Mouse (Mus musculus) forebrain, embryonic 13.5 days (tissue): Measurements from ENCODE around the gene Gja6. TPM values are rescaled to one million over a fixed set of nuclear protein-coding genes. Genes with fewer than 3 reads are reported as not detected.

Experiments used
- ATAC-seq: fragments of 200-750 bp; cut with Nextera tagmentation; 2 replicates; pipeline ENCODE4 v1.8.0; 2017
- H3K27ac ChIP-seq: fragments of 300-500 bp; sonication (generic); 2 replicates; pipeline ENCODE4 v1.5.1; 2015; ENCODE audit warnings: inconsistent platforms, mild to moderate bottlenecking, moderate library complexity
- H3K27me3 ChIP-seq: fragments of 300-500 bp; sonication (generic); 2 replicates; pipeline ENCODE4 v1.6.1; 2015; ENCODE audit warnings: mild to moderate bottlenecking, inconsistent platforms
- H3K36me3 ChIP-seq: fragments of 300-500 bp; sonication (generic); 2 replicates; pipeline ENCODE4 v1.6.1; 2015; ENCODE audit warnings: mild to moderate bottlenecking, inconsistent platforms; ENCODE audit not compliant: poor library complexity, severe bottlenecking
- H3K4me1 ChIP-seq: fragments of 300-500 bp; sonication (generic); 2 replicates; pipeline ENCODE4 v1.6.1; 2015; ENCODE audit warnings: inconsistent platforms
- H3K4me2 ChIP-seq: fragments of 300-500 bp; sonication (generic); 2 replicates; pipeline ENCODE4 v1.6.1; 2015; ENCODE audit warnings: inconsistent platforms, mild to moderate bottlenecking, moderate library complexity
- H3K4me3 ChIP-seq: fragments of 300-500 bp; sonication (generic); 2 replicates; pipeline ENCODE4 v1.5.1; 2015; ENCODE audit warnings: mild to moderate bottlenecking, inconsistent platforms
- H3K9ac ChIP-seq: fragments of 300-500 bp; sonication (generic); 2 replicates; pipeline ENCODE4 v1.6.1; 2015; ENCODE audit warnings: mild to moderate bottlenecking, inconsistent platforms
- H3K9me3 ChIP-seq: fragments of 300-500 bp; sonication (generic); replicated peaks from 2 replicates; pipeline ENCODE4 v1.6.1; 2016; ENCODE audit warnings: inconsistent platforms
- WGBS: fragments of 180-500 bp; shearing (Covaris S2); methylation state at CpG from one replicate; pipeline ENCODE4 v1.1.7; 2015; 5-methylcytosine and 5-hydroxymethylcytosine counted together
- polyA plus RNA-seq: library from polyadenylated mRNA; unstranded; fragments of >200 nt; fragmentation: Nextera tagmentation; extraction: Ambion mirVana; gene quantifications from 2 replicates; pipeline ENCODE4 v1.2.1, GENCODE M21; 2015

The Gja6 gene
- 0.10 and 0.11 TPM in 2 replicates for polyA plus RNA-seq

DNA sequence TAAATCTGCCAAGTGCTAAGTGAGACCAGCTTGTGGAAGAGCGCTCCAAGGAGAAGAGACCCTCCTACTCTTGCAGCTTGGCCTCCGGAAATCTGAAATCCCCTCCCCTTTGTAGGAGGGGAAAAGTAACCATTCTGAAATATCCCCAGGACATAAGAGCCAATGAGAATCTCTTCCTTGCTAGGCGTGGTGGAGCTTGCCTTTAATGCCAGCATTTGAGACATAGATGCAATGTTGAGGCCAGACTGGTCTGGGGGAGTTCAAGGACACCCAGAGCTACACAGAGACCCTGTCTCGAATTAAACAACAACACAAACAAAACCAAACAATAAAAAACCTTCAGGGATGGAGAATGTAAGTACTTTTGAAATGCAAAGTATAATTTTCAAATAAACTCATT lies at the start of gene Gja6:
Gja6 (minus strand) TSS at position 101 of the 400 bp plus-strand sequence.
- no peak within 1 kb of the TSS for H3K9ac ChIP-seq
- no peaks in the 10 kb centered on the region for H3K36me3 ChIP-seq
- H3K4me3 ChIP-seq: no peak within 1 kb of the TSS
- 76% methylated on average over 4 of the region's 4 CpGs for WGBS
- H3K27ac ChIP-seq: no peak within 1 kb of the TSS
- H3K4me2 ChIP-seq: no peak within 1 kb of the TSS
- H3K27me3 ChIP-seq: peaks cover 11% of the 10 kb centered on the region; the same call in 1 of the 2 replicates
- H3K4me1 ChIP-seq: no peaks in the 10 kb centered on the region
- H3K9me3 ChIP-seq: no peaks in the 10 kb centered on the region
- no peak for ATAC-seq

DNA sequence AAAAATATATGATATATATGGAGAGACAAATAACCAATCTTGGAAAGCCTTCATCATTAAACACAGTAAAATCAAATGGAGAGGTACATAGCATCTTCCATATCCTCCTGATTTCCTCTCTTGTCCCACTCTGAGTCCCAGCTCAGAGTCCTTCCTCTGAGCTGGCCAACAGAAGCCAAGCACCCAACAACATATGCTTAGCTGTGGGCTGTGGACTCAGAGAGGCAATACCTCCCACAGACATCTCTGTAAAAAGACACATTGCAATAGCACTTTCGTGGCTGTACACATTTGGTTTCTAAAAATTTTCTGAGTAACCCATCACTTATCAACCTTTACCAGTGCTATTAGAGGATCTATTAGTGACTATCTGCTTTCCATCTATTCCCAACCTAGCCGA lies 42.7 kb upstream of the Gja6 start:
- Histone ChIP-seq H3K36me3 (no peaks in the 10 kb centered on the region), H3K9me3 (no peaks in the 10 kb centered on the region), H3K27ac (no peak overlapping the region), H3K9ac (no peak overlapping the region), H3K4me1 (no peaks in the 10 kb centered on the region), H3K4me3 (no peak overlapping the region), H3K4me2 (no peak overlapping the region), H3K27me3 (0 out of 2 replicates have a peak, but pooled peaks cover 4% of the 10 kb centered on the region)
- 87% methylated on average over 2 of the region's 2 CpGs for WGBS
- ATAC-seq: no peak

DNA sequence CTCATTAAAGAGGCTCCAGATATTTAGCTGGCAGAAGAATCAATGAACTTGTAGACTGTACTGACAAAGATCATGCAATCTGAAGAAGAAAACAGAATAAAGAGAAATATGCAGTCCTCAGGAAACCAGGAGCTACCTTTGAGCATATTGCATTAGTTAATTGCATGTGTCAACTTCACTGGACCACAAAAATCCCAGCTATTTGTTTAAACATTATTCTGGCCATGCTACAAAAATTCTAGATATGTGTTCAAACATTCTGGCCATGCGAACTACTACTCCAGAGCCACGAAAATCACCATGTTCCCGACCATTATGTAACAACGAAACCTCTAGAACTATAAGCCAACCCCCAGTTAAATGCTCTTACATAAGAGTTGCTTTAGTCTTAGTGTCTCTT lies 37.9 kb upstream of the Gja6 start:
- 88% methylated on average over 4 of the region's 4 CpGs for WGBS
- H3K9ac ChIP-seq: no peak overlapping the region
- 0 out of 2 replicates have a peak, but pooled peaks cover 3% of the 10 kb centered on the region for H3K27me3 ChIP-seq
- no peak overlapping the region for H3K4me3 ChIP-seq
- no peak for ATAC-seq
- no peaks in the 10 kb centered on the region; the same call in 1 of the 2 replicates for H3K36me3 ChIP-seq
- no peaks in the 10 kb centered on the region for H3K4me1 ChIP-seq
- no peak overlapping the region for H3K27ac ChIP-seq
- no peaks in the 10 kb centered on the region for H3K9me3 ChIP-seq
- no peak overlapping the region for H3K4me2 ChIP-seq

DNA sequence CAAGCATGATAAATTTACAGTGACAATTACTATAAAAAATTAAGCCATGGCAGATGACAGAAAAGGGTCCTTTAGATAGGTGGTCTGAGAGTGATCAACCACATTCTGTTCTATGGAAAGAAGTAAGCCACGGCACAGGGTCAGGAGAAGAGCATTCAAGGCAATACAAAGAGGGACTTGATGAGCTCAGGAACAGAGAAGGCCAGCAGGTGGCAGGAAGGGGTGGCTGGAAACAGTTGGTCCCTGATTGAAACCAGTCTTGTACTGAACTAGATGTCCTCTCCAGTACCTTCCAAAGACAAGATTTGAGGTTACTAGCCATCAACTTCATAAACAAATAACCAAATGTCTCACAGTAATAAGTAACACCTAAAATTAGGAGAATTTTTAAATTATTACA lies 28.7 kb upstream of the Gja6 start:
- H3K9ac ChIP-seq: no peak overlapping the region
- WGBS: 48% methylated on average over 1 of the region's 1 CpGs
- no peaks in the 10 kb centered on the region for H3K4me1 ChIP-seq
- 0 out of 2 replicates have a peak, but pooled peaks cover 2% of the 10 kb centered on the region for H3K9me3 ChIP-seq
- H3K4me3 ChIP-seq: no peak overlapping the region
- H3K36me3 ChIP-seq: no peaks in the 10 kb centered on the region
- H3K4me2 ChIP-seq: no peak overlapping the region
- ATAC-seq: no peak
- H3K27me3 ChIP-seq: no peaks in the 10 kb centered on the region
- H3K27ac ChIP-seq: no peak overlapping the region

DNA sequence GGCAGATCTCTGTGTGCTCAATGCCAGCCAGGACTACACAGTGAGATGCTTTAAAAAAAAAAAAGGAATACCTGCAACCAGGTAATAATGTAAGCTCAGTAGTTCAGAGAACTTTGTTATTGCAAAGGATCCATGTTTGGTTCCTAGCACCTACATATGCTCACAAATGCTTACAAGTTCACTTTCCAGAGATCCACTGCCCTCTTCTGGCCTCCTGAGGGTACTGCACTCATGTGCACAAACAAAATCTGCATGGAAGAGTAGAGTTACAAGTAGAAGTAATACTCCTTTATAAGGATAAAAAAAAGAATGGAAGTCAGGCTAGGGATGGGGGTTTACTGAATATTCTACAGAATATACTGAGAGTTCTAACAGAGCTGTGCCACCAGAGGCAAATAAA lies 23.8 kb upstream of the Gja6 start:
- H3K27ac ChIP-seq: no peak overlapping the region
- no peaks in the 10 kb centered on the region for H3K27me3 ChIP-seq
- H3K4me2 ChIP-seq: no peak overlapping the region
- H3K4me3 ChIP-seq: no peak overlapping the region
- H3K9ac ChIP-seq: no peak overlapping the region
- no peak for ATAC-seq
- no peaks in the 10 kb centered on the region for H3K36me3 ChIP-seq
- 0 out of 2 replicates have a peak, but pooled peaks cover 4% of the 10 kb centered on the region for H3K9me3 ChIP-seq
- no peaks in the 10 kb centered on the region for H3K4me1 ChIP-seq

DNA sequence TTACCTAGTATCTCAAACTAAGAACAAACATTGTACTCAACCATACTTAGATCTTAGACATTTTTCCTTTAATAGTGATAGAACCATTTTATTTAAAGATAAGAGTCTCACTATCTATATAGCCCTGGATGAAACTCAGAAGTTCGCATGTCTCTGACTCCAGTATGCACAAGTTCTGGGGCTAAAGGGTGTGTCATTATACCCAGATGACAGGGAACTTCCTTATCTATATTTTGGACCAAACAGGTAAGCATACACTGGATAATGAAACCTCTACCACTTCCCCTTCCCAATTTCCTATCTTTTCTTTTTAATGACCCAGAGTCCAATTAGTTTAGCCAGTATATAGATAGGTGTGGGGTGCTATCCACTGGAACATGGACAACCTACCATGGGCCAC lies 22.0 kb upstream of the Gja6 start:
- Histone ChIP-seq H3K27me3 (no peaks in the 10 kb centered on the region), H3K36me3 (no peaks in the 10 kb centered on the region), H3K4me1 (no peaks in the 10 kb centered on the region), H3K9ac (no peak overlapping the region), H3K27ac (no peak overlapping the region), H3K9me3 (0 out of 2 replicates have a peak, but pooled peaks cover 4% of the 10 kb centered on the region), H3K4me2 (no peak overlapping the region), H3K4me3 (no peak overlapping the region)
- 93% methylated on average over 1 of the region's 1 CpGs for WGBS
- ATAC-seq: no peak

DNA sequence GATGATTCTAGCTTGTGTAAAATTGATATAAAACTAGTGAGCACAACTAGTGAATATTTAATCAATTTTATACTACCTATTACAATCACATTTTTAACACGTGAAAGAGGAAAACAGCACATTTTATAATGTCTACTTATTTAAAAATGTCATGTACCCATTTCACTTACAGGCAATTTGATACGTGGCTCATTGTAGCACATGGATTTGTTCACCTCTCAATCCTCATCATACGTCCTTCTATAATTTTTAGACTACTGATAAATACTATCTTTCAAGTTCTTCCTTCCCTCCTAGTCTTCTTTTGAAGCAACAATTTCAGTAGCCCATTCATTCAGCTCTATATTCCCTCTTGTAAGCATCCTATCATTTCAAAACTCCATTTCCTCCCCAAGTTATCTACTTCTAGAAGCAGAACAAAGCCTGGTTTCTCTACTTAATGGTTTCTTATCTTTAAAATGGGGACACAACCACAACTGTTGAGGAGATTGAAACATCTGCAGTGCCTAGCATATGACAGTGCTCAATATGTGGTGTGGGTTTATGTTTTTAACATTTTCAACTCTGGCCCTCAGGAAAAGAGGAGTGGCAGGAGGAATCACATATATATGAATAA lies 12.3 kb upstream of the Gja6 start:
- no peak overlapping the region for H3K4me3 ChIP-seq
- ATAC-seq: no peak
- H3K9ac ChIP-seq: no peak overlapping the region
- no peaks in the 10 kb centered on the region for H3K9me3 ChIP-seq
- no peaks in the 10 kb centered on the region for H3K36me3 ChIP-seq
- WGBS: 85% methylated on average over 3 of the region's 3 CpGs
- H3K4me2 ChIP-seq: no peak overlapping the region
- H3K4me1 ChIP-seq: no peaks in the 10 kb centered on the region
- H3K27ac ChIP-seq: no peak overlapping the region
- no peaks in the 10 kb centered on the region for H3K27me3 ChIP-seq

DNA sequence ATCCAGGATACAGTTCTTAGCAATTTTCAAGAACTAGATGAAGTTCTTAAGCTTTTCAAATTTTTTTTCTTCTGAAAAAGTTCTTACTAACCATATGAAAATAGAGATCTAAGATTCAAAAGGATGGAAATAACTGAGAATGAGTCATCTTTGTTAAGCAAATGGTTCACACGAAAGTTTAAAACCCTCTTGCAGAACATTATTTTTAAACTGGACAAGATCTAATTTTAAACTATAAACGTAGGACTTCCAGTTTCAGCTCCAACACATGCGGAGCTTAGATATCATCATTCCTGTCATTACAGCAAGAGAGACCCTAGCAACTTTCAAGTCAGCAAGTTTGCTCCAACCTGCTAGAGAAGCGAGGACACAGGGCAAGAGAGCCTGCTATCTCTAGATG lies 375 bp downstream of the Gja6 start:
- 89% methylated on average over 4 of the region's 4 CpGs for WGBS
- Histone ChIP-seq H3K4me3 (no peak overlapping the region), H3K9me3 (no peaks in the 10 kb centered on the region), H3K4me1 (no peaks in the 10 kb centered on the region), H3K27me3 (peaks cover 14% of the 10 kb centered on the region; the same call in 1 of the 2 replicates), H3K27ac (no peak overlapping the region), H3K9ac (no peak overlapping the region), H3K36me3 (no peaks in the 10 kb centered on the region), H3K4me2 (no peak overlapping the region)
- ATAC-seq: no peak

DNA sequence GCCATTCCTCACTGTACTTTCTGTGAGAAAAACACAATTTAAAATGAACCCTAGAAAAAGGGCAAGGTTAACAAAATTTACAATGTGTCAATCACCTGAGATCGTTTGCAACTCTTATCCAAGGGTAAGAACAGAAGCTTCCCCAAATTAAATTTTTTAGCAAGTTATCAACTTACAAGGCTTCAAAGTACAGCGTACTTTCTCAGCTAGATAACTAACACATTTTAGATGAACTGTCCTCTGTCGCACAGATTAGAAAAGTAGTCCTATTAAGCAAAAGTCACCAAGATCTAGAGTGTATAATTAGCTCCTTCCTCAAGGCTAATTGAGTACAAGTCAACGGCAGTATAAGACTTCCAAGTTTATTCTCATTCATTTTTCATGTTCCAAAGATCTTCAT lies 939 bp downstream of the Gja6 start:
- H3K4me1 ChIP-seq: no peaks in the 10 kb centered on the region
- no peak overlapping the region for H3K9ac ChIP-seq
- no peaks in the 10 kb centered on the region for H3K36me3 ChIP-seq
- WGBS: 76% methylated on average over 4 of the region's 4 CpGs
- H3K4me3 ChIP-seq: no peak overlapping the region
- no peak overlapping the region for H3K27ac ChIP-seq
- no peak overlapping the region for H3K4me2 ChIP-seq
- ATAC-seq: no peak
- no peaks in the 10 kb centered on the region for H3K9me3 ChIP-seq
- peaks cover 14% of the 10 kb centered on the region; the same call in 1 of the 2 replicates for H3K27me3 ChIP-seq

DNA sequence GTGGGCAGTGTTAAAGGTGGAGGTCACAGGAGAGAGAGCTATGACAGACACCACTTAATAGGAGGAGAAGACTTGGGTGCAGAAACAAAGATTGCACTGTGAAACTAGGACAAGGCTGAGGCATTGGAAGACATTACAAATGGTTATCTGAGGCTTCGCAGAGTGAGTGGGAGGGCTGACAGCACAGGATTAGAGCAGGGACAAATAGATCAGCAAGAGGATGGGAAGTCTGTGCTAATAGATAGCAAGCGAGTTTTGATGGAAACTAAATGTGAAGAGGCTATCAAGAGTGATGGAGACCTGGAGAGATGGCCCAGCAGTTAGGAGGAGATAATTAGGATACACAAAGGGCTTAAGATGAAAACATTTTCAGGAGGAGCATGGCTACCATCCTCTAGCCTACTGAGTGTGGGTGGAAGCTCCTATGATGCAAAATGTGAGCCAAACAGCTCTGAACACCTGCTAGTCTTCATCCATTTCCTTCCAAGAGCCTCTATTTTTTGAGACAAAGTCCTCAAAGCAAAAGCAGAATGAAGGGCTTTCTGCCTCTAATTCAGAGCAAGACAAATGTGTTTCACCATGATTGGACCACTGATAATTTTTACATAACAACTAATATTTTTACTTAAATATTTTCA lies 1.7 kb downstream of the Gja6 start:
- Histone ChIP-seq H3K4me3 (no peak overlapping the region), H3K9ac (no peak overlapping the region), H3K36me3 (no peaks in the 10 kb centered on the region), H3K4me2 (no peak overlapping the region), H3K9me3 (no peaks in the 10 kb centered on the region), H3K27me3 (peaks cover 14% of the 10 kb centered on the region; the same call in 1 of the 2 replicates), H3K27ac (no peak overlapping the region), H3K4me1 (no peaks in the 10 kb centered on the region)
- 74% methylated on average over 2 of the region's 2 CpGs for WGBS
- ATAC-seq: no peak

DNA sequence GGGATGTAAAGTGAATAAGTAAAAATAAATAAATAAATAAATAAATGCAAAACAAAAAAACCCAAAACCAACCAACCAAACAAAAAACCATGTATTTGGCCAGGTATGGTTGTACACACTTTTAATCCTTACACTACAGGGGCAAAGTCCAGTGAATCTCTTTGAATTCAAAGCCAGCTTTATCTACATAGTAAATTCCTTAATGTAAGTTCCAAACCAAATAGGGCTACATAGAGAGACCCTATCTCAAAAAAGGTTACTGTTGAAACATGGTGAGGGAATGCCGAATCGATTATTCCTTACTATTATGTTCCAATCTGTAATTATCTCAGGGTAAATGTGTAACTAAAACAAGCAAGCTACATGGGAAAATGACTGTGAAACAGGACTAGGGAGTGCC lies 5.7 kb downstream of the Gja6 start:
- no peak for ATAC-seq
- no peak overlapping the region for H3K4me2 ChIP-seq
- no peaks in the 10 kb centered on the region for H3K4me1 ChIP-seq
- peaks cover 16% of the 10 kb centered on the region; the same call in 1 of the 2 replicates for H3K27me3 ChIP-seq
- no peak overlapping the region for H3K27ac ChIP-seq
- no peak overlapping the region for H3K9ac ChIP-seq
- H3K4me3 ChIP-seq: no peak overlapping the region
- WGBS: 90% methylated on average over 2 of the region's 2 CpGs
- H3K36me3 ChIP-seq: no peaks in the 10 kb centered on the region
- H3K9me3 ChIP-seq: no peaks in the 10 kb centered on the region

DNA sequence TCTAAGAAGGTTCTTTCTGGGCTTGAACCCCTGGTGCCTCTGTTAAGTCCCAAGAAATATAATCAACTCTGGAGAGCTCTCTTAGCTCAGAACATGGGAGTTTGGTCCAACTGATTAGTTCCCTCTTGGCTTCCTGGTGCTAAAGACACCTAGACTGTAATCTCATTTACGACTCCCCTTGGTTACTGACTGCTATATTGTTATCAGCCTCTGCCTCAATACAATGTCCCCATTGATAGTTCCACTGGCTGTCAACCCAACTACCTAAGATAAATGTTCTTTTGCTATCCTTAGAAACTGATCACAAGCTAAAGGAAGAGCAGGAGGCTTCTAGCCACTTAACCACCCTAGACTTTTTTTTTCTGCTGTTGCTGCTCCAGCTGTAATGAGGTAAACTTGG lies 14.8 kb downstream of the Gja6 start:
- WGBS: 45% methylated on average over 1 of the region's 1 CpGs
- no peak overlapping the region for H3K9ac ChIP-seq
- no peak overlapping the region for H3K4me2 ChIP-seq
- H3K9me3 ChIP-seq: no peaks in the 10 kb centered on the region
- H3K36me3 ChIP-seq: no peaks in the 10 kb centered on the region
- H3K4me3 ChIP-seq: no peak overlapping the region
- no peaks in the 10 kb centered on the region for H3K4me1 ChIP-seq
- H3K27me3 ChIP-seq: peaks cover 6% of the 10 kb centered on the region; the same call in 1 of the 2 replicates
- no peak for ATAC-seq
- no peak overlapping the region for H3K27ac ChIP-seq
